Mouse (Mus musculus) layer of hippocampus, adult 18-20 months (tissue): ENCODE measurements around the gene Olfr1378. TPM values are rescaled to one million over a fixed set of nuclear protein-coding genes. Genes with fewer than 3 reads are reported as not detected.

Experiments
- DNase-seq, 2 experiments: peaks; one replicate each; pipeline ENCODE4 v3.0.0; 2022; ENCODE audit warnings: low spot score in 2 of 2
- long read RNA-seq: library from polyadenylated mRNA; stranded (forward); transcript quantifications from one replicate; pipeline ENCODE4 v2.0.0, GENCODE M21; 2021
- total RNA-seq, 2 experiments: library from RNA; stranded (reverse); gene quantifications; 2 replicates each; pipeline ENCODE4 v1.2.3; 2021

Gene Olfr1378
- not detected for total RNA-seq
- long read RNA-seq, result 0 reads

GRCm38 (mm10) chr11:50966230-50966629 lies at the start of gene Olfr1378:
Olfr1378 (plus strand) TSS chr11:50966530.
- DNase-seq, result no peak

DNA sequence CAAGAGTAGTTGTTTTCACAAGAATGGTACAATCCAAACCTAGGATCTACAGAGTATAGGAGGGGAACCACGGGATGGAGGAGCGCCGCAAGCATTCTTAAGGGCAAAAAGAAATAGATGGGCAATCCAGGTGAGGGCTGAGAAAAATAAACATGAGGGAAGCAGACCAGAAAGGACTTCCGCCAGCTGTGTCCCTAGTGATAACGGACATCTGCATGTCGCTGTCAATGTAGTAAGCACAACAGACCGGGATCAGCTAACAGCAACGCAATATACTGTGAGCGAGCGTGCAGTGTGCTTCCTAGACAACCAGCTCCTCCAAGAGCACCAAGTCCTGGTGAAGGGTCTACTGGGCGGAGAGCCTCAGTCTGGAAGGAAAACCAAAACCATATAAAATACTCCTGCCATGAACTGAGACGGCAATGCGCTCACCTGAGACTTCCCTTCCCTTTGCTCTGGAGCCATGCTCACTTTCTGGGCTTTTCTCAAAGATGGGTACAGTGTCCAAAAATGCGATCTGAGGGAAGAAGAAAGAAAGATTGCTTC lies 35.8 kb upstream of the Olfr1378 start:
- DNase-seq, result peak in 1 of 2 experiments; percentile 15

GRCm38 (mm10) chr11:50931021-50931420 lies 35.3 kb upstream of the Olfr1378 start:
- DNase-seq, result no peak

DNA sequence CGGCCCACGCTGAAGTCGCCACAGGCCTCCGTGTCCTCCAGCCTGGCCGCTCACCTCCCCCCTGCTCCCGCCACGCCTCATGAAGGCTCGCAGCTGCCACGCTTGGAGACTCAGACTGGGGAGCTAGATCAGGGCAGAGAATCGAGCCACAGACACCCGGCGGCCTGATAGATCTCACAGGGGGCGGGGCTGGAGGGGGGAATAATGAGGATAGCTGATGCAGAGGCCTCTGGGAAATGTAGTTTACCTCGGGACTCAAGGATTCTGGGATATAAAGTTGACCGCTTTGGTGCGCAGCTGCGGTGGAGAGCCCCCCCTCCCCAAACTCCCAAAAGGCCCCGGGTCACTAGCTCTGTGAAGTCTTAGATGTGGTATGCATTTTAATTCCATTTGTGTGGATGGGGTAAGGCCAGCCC lies 34.9 kb upstream of the Olfr1378 start, which contains the start of gene Zfp354b:
TSS of gene Zfp354b (minus strand) at position 183 of the 416 bp plus-strand sequence.
- peak; percentile 83 to 94 for DNase-seq

DNA sequence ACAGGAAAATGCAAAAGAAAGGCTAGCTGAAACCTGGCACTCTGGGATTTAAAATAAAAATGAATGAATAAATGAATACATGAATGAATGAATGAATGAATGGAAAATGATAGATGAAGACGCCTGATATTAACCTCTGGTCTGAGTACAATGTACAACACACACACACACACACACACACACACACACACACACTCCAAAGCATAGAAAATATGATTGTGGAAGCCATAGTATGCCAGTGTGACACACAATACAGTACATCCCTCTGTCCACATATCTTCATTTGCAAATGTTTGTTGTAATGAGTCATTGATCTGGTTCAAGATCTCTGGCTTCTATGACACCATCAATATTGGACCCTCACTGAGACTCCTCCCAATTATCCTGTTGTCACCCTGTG lies 34.3 kb upstream of the Olfr1378 start:
- DNase-seq, result no peak

DNA sequence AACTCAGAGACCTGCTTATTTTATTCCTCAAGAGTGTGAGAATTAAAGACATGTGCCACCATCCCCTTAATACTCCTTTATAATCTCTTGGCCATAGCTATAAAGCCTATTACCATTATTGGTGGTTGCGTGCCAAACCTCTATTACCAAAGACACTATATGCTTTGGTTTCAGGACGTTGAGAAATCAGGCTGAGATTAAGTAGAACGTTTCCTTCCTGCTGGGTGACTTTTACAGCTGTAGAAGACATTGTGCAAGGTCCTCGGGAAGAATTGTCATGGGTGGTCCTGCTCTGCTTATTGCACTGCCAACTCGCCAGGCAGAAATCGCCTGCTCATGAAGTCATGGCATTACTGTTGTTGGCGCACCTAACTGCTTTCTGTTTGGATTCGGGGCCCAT lies 27.9 kb upstream of the Olfr1378 start:
- no peak for DNase-seq

GRCm38 (mm10) chr11:50939621-50940366 lies 26.5 kb upstream of the Olfr1378 start:
- DNase-seq, result peak in 1 of 2 experiments; percentile 46

- no peak for DNase-seq
Measured at GRCm38 (mm10) chr11:50942386-50942785, 23.9 kb upstream of the Olfr1378 start.

DNA sequence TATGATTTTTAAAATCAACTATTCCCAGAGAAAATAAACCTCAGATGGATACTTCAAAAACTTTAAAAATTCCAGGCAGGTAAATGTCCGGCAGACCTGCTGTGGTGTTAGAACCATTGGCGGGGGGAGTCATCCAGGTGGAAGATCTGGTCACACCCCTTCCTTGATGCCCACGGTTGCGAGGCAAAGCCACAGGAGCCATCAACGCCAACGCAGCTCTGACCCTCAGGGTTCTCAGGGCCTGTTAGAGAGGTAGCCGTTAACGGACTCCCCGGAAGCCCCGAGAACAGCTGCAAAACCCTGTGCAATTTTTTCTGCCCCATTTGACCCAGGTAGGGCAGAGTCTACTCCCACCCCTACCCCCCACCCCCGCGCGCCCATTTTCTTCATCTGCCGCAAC lies 22.8 kb upstream of the Olfr1378 start, which contains the start of gene 4933414I15Rik:
TSS of gene 4933414I15Rik (minus strand) at position 260 of the 400 bp plus-strand sequence.
- DNase-seq, result no peak

- peak in 1 of 2 experiments; percentile 10 for DNase-seq
Measured at GRCm38 (mm10) chr11:50952290-50952689, 14.0 kb upstream of the Olfr1378 start.

DNA sequence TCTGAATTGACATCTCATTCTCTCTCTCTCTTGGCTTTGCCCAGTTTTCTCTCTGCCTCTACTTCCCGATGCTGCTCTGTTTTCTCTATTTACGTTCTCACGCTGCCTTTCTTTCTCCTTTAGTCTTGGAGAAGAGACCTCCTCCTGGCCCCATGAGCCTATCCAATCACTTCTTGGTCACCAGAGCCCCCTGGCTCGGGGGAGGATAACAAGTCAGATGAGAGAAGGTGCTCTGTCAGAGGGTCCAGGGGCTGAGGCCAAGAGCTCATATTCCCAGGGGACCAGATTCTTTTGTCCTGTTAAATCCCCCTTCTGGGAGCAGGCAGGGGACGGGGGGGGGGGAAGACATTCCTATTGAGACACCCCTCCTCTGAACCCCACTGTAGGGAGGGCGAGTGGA lies 12.7 kb upstream of the Olfr1378 start, which contains the start of gene Prop1:
TSS of gene Prop1 (minus strand) at position 101 of the 400 bp plus-strand sequence.
- no peak for DNase-seq

- DNase-seq, result no peak
Measured at GRCm38 (mm10) chr11:50964886-50965285, 1.4 kb upstream of the Olfr1378 start.

DNA sequence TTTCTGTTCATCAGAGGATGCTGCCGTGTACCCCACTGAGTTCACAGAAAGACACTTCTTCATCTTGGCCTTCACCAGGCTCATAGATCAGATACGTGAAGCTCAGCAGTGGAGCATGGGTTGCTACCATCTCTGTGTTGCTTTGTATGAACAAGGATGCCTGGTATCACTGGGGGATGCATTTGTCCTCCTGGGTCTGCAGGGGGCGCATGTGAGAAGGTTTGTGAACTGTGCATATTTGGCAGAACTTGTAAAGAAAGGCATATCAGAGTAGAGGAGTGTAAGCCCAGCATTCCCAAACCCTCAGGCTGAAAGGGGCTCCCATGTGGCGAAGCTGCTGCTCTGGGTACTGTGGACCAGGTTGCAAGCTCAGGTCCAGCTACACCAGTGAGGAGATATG lies 10.9 kb downstream of the Olfr1378 start:
- DNase-seq, result no peak

DNA sequence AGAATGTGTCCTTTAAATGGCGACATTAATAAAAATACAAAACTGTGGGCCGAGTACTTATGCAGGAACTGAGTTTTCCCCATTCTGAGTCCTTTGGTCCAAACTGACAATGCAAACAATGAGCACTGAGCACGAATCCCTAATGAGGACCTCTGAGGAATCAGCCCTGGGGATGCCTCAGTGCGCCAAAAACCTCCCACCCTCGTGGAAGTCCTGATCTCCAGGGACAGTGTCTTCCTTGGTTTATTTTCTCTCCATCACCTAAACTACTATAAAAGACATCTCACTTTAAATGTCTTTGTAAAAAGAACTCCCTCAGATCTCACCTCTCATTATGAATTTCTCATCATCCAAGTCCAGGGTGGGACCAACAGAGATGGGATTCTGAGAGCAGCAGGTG lies 15.3 kb downstream of the Olfr1378 start, which contains the start of gene Olfr1377:
TSS of gene Olfr1377 (plus strand) at position 301 of the 400 bp plus-strand sequence.
- DNase-seq, result no peak

DNA sequence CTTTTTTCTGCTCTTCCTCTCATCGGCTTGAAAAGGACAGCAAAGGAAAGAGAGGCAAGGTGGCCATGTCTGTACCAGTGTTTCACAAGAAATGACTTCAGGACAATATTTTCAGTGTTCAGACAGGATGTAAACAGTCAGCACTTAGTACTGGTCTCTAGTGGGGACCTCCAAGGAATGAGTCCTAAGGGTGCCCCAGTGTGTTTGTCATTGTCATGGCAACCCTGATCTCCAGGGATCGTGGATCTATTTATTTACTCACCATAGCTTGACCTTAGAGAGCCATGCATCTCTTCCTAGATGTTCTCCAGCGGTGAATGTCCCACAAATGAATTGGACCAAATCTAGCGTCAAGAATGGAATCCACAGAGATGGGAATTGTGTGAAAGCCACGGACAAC lies 37.0 kb downstream of the Olfr1378 start, which contains the start of gene Olfr51:
TSS of gene Olfr51 (plus strand) at position 301 of the 400 bp plus-strand sequence.
- no peak for DNase-seq

DNA sequence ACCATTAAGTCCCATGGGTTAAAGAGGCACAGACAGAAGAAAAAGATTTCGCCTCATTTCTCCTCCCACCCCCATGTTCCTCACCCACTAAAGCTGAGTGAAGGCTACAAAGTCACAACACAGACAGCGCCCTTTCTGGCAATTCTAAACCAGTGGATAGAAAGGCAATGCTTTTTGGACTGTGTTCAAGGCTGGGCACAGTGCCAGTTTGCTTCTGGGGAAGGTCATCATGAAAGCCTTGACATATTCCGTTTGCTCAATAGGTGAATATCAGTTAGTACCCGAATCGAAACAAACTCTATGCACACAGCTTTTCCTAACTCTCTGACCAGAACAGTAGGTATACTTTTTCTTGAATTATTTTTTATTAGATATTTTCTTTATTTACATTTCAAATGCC lies 45.5 kb downstream of the Olfr1378 start:
- no peak for DNase-seq

GRCm38 (mm10) chr11:51013936-51014335 lies 47.6 kb downstream of the Olfr1378 start, which contains the start of gene Olfr54:
Olfr54 (plus strand) TSS chr11:51014236.
- DNase-seq, result no peak

GRCm38 (mm10) chr11:51016341-51016740 lies 50.0 kb downstream of the Olfr1378 start:
- DNase-seq, result no peak
